Mouse (Mus musculus): ENCODE results near the gene Arhgef40. TPM values are rescaled to one million over a fixed set of nuclear protein-coding genes. Genes with fewer than 3 reads are reported as not detected.
"Not testable (repeated sequence)": the region's sequence is repeated elsewhere in the genome, so short reads cannot be mapped to it uniquely, and the experiment has no call there.

Gene Arhgef40
- polyA plus RNA-seq, 1 experiment from 2014 or later, result 76.8 TPM

DNA sequence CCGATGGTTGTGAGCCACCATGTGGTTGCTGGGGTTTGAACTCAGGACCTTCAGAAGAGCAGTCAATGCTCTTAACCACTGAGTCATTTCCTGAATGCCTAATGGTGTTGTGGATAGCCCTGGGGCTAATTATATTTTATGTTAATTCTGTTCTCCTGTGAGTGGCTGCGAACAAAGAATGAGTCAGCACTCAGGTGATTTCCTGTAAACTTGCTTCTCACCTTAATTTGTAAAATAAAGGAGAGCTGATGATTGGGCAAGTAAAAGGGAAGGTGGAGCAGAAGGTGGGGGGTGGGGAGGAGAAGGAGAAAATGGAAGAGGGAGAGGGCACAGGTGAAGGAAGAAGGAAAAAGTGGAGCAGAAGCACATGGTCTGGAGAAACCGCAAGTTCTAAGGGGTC, 68.2 kb downstream of the Arhgef40 start:
- H3K4me3 ChIP-seq; H3K4me2 ChIP-seq; H3K27ac ChIP-seq; H3K9me3 ChIP-seq; H3K4me1 ChIP-seq (replicated peaks); H3K27me3 ChIP-seq; H3K36me3 ChIP-seq; ATAC-seq (ENCODE audit: low FRiP score); H3K9ac ChIP-seq: not testable (repeated sequence)
- 90% methylated on average over 3 of the region's 3 CpGs for WGBS

Other genes starting within 250 kb of the Arhgef40 start
- gene Ang4, start 211.1 kb upstream of the Arhgef40 start, polyA plus RNA-seq (2015; fragmentation: Nextera tagmentation; extraction: Ambion mirVana), result not detected in 2 replicates
- gene AY358078, start 184.7 kb upstream of the Arhgef40 start, polyA plus RNA-seq (2015; fragmentation: Nextera tagmentation; extraction: Ambion mirVana), result not detected in 2 replicates
- not detected in 2 replicates for gene Ear6, start 131.0 kb upstream of the Arhgef40 start, polyA plus RNA-seq (2015; fragmentation: Nextera tagmentation; extraction: Ambion mirVana)
- 82.5 and 86.0 TPM in 2 replicates for gene Mettl17, start 99.9 kb upstream of the Arhgef40 start, polyA plus RNA-seq (2015; fragmentation: Nextera tagmentation; extraction: Ambion mirVana)
- gene Slc39a2, start 91.8 kb upstream of the Arhgef40 start, polyA plus RNA-seq (2015; fragmentation: Nextera tagmentation; extraction: Ambion mirVana), result 1.7 and 1.8 TPM in 2 replicates
- gene Ndrg2, start 70.6 kb upstream of the Arhgef40 start, polyA plus RNA-seq (2015; fragmentation: Nextera tagmentation; extraction: Ambion mirVana), result 108 and 144 TPM in 2 replicates
- gene Tppp2, start 66.3 kb upstream of the Arhgef40 start, polyA plus RNA-seq (2015; fragmentation: Nextera tagmentation; extraction: Ambion mirVana), result not detected in 2 replicates
- not detected in 2 replicates for gene Rnase13, start 61.9 kb upstream of the Arhgef40 start, polyA plus RNA-seq (2015; fragmentation: Nextera tagmentation; extraction: Ambion mirVana)
- 0.79 and 0.84 TPM in 2 replicates for gene Tmem253, start 30.9 kb downstream of the Arhgef40 start, polyA plus RNA-seq (2015; fragmentation: Nextera tagmentation; extraction: Ambion mirVana)
- gene Zfp219, start 36.0 kb downstream of the Arhgef40 start, polyA plus RNA-seq (2015; fragmentation: Nextera tagmentation; extraction: Ambion mirVana), result 30.5 and 33.1 TPM in 2 replicates
- not detected in 2 replicates for gene Olfr221, start 57.7 kb downstream of the Arhgef40 start, polyA plus RNA-seq (2015; fragmentation: Nextera tagmentation; extraction: Ambion mirVana)
- 623 and 652 TPM in 2 replicates for gene Hnrnpc, start 119.3 kb downstream of the Arhgef40 start, polyA plus RNA-seq (2015; fragmentation: Nextera tagmentation; extraction: Ambion mirVana)
- 51.5 and 54.6 TPM in 2 replicates for gene Rpgrip1, start 126.0 kb downstream of the Arhgef40 start, polyA plus RNA-seq (2015; fragmentation: Nextera tagmentation; extraction: Ambion mirVana)
- 55.0 and 57.1 TPM in 2 replicates for gene Supt16, start 212.7 kb downstream of the Arhgef40 start, polyA plus RNA-seq (2015; fragmentation: Nextera tagmentation; extraction: Ambion mirVana)